Mouse (Mus musculus) kidney, embryonic 16.5 days (tissue): ENCODE data around the gene Btbd18. TPM values are rescaled to one million over a fixed set of nuclear protein-coding genes. Genes with fewer than 3 reads are reported as not detected.

Source experiments
- ATAC-seq: fragments of 200-750 bp; cut with Nextera tagmentation; 2 replicates; pipeline ENCODE4 v1.8.0; 2017; ENCODE audit warnings: moderate TSS enrichment; ENCODE audit not compliant: low FRiP score, low TSS enrichment
- H3K27ac ChIP-seq: fragments of 300-500 bp; sonication (generic); 2 replicates; pipeline ENCODE4 v1.5.1; 2014; ENCODE audit warnings: low read length
- H3K27me3 ChIP-seq: fragments of 300-500 bp; sonication (generic); 2 replicates; pipeline ENCODE4 v1.6.1; 2014; ENCODE audit warnings: low read length, control low read depth, mixed read lengths; ENCODE audit not compliant: insufficient read depth
- H3K36me3 ChIP-seq: fragments of 300-500 bp; sonication (generic); 2 replicates; pipeline ENCODE4 v1.6.1; 2014; ENCODE audit warnings: low read length, control low read depth, mixed read lengths; ENCODE audit not compliant: insufficient read depth
- H3K4me1 ChIP-seq: fragments of 300-500 bp; sonication (generic); 2 replicates; pipeline ENCODE4 v1.6.1; 2014; ENCODE audit warnings: low read length, control low read depth, mixed read lengths; ENCODE audit not compliant: insufficient read depth
- H3K4me2 ChIP-seq: fragments of 300-500 bp; sonication (generic); replicated peaks from 2 replicates; pipeline ENCODE4 v1.6.1; 2014; ENCODE audit warnings: low read depth, low read length
- H3K4me3 ChIP-seq: fragments of 300-500 bp; sonication (generic); 2 replicates; pipeline ENCODE4 v1.5.1; 2014; ENCODE audit warnings: mild to moderate bottlenecking, low read length
- H3K9ac ChIP-seq: fragments of 300-500 bp; sonication (generic); replicated peaks from 2 replicates; pipeline ENCODE4 v1.6.1; 2014; ENCODE audit warnings: low read length
- H3K9me3 ChIP-seq: fragments of 300-500 bp; sonication (generic); 2 replicates; pipeline ENCODE4 v1.6.1; 2016; ENCODE audit warnings: low read length, control low read depth
- WGBS: fragments of 180-500 bp; shearing (Covaris S2); extraction: QIAGEN DNeasy Blood & Tissue Kit; methylation state at CpG from one replicate; pipeline ENCODE4 v1.1.7; 2014; 5-methylcytosine and 5-hydroxymethylcytosine counted together
- polyA plus RNA-seq: library from polyadenylated mRNA; unstranded; fragments of >200 nt; fragmentation: Nextera tagmentation; extraction: Ambion mirVana; gene quantifications from 2 replicates; pipeline ENCODE4 v1.2.1, GENCODE M21; 2015

Gene Btbd18
- polyA plus RNA-seq = 0.14 and 0.22 TPM in 2 replicates

- no peak within 1 kb of the TSS for H3K9ac ChIP-seq
- H3K27ac ChIP-seq = no peak within 1 kb of the TSS
- no peaks in the 10 kb centered on the region for H3K27me3 ChIP-seq
- H3K4me3 ChIP-seq = no peak within 1 kb of the TSS
- H3K4me2 ChIP-seq = no peak within 1 kb of the TSS
- no peaks in the 10 kb centered on the region for H3K9me3 ChIP-seq
- no peak for ATAC-seq
- H3K4me1 ChIP-seq = no peaks in the 10 kb centered on the region
- H3K36me3 ChIP-seq = no peaks in the 10 kb centered on the region
- WGBS = 95% methylated on average over 32 of the region's 32 CpGs
These were observed at the start of gene Btbd18 for GRCm38 (mm10) chr2:84658806-84659205. Btbd18 (plus strand) TSS chr2:84659079.

DNA sequence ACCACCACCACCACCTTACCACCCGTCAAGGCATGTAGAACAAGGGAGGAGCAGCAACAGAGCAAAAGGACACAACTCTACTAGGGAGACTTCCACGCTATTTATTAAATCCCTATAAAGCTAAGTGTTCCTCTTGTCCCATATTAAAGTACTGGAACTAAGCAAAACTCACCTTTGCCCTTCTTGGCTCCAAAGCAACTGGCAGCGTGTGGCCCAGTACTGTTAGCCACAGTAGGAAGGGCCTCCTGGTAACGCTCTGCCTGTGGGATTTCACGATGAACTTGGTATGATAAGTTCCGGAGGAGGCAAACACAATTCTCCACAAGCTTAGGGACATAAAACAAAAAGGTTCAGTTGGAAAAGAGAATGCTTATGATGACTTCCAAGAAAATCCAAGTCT lies 46.1 kb upstream of the Btbd18 start:
- no peak for ATAC-seq
- no peak overlapping the region for H3K9ac ChIP-seq
- no peak overlapping the region for H3K4me3 ChIP-seq
- no peak overlapping the region for H3K27ac ChIP-seq
- peaks cover 80% of the 10 kb centered on the region for H3K36me3 ChIP-seq
- H3K27me3 ChIP-seq = no peaks in the 10 kb centered on the region
- H3K4me2 ChIP-seq = no peak overlapping the region
- WGBS = 95% methylated on average over 6 of the region's 6 CpGs
- no peaks in the 10 kb centered on the region for H3K4me1 ChIP-seq
- H3K9me3 ChIP-seq = no peaks in the 10 kb centered on the region

DNA sequence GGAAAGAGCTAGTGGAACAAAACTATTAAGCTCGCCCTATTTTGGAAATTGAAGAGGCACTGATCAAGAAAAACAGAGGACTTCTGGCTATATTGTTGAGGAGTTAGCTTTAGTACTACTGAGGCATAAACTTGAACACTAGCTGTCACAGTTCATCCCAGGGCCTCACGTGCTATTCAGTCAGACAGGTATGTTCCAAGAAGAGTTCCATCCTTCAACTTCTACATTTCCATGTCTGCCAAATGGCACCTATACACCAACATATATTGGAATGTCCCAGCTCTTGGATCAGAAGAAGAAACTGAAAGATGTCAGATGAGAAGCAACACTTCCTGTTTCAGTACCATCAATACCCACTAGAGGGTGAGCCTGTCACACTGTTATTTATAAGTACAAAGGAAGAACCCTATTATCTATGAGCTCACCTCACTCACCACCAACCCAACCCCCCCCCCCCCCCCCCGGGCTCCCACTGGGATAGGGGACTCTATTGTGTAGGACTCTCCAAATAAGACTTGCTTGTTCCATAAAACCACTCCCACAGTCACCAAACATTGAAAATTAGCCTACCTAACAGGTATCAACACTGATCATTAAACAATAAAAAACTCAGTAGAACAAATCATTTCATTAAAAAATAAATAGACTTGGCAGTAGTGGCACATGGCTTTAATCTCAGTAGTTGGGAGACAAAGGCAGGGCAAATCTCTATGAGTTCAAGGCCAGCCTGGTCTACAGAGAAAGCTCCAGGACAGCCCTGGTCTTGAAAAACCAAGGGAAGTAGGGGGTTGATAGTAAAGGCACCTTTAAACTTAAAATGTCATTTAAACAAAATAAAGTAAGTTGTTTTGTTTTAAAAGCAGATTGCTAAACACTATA lies 41.0 kb upstream of the Btbd18 start:
- H3K4me2 ChIP-seq = no peak overlapping the region
- no peak overlapping the region for H3K27ac ChIP-seq
- WGBS = 68% methylated on average over 3 of the region's 3 CpGs
- H3K36me3 ChIP-seq = peaks cover 60% of the 10 kb centered on the region
- H3K27me3 ChIP-seq = no peaks in the 10 kb centered on the region
- no peak overlapping the region for H3K9ac ChIP-seq
- H3K9me3 ChIP-seq = no peaks in the 10 kb centered on the region
- ATAC-seq = 0 out of 2 replicates have a peak, but pooled peaks have one; percentile 35
- H3K4me1 ChIP-seq = no peaks in the 10 kb centered on the region
- H3K4me3 ChIP-seq = no peak overlapping the region

- H3K27me3 ChIP-seq = no peaks in the 10 kb centered on the region
- WGBS = 63% methylated on average over 2 of the region's 2 CpGs
- peaks cover 50% of the 10 kb centered on the region for H3K36me3 ChIP-seq
- no peak overlapping the region for H3K4me2 ChIP-seq
- H3K4me3 ChIP-seq = no peak overlapping the region
- no peak for ATAC-seq
- H3K9me3 ChIP-seq = no peaks in the 10 kb centered on the region
- H3K9ac ChIP-seq = no peak overlapping the region
- H3K27ac ChIP-seq = peak overlapping the region; percentile 26
- H3K4me1 ChIP-seq = no peaks in the 10 kb centered on the region; the same call in 1 of the 2 replicates
These were observed 40.0 kb upstream of the Btbd18 start for GRCm38 (mm10) chr2:84618914-84619313.

GRCm38 (mm10) chr2:84619646-84620340 lies 39.1 kb upstream of the Btbd18 start:
- Histone ChIP-seq H3K4me2 (no peak overlapping the region), H3K36me3 (peaks cover 49% of the 10 kb centered on the region), H3K27ac (no peak overlapping the region), H3K4me3 (no peak overlapping the region), H3K4me1 (no peaks in the 10 kb centered on the region; the same call in 1 of the 2 replicates), H3K27me3 (no peaks in the 10 kb centered on the region), H3K9ac (no peak overlapping the region), H3K9me3 (no peaks in the 10 kb centered on the region)
- ATAC-seq = no peak
- 94% methylated on average over 21 of the region's 21 CpGs for WGBS

GRCm38 (mm10) chr2:84622668-84623067 lies 36.2 kb upstream of the Btbd18 start:
- peaks cover 12% of the 10 kb centered on the region for H3K4me1 ChIP-seq
- H3K36me3 ChIP-seq = peaks cover 30% of the 10 kb centered on the region
- H3K27me3 ChIP-seq = no peaks in the 10 kb centered on the region
- H3K9me3 ChIP-seq = no peaks in the 10 kb centered on the region
- ATAC-seq = no peak
- 79% methylated on average over 2 of the region's 2 CpGs for WGBS
- no peak overlapping the region for H3K9ac ChIP-seq
- no peak overlapping the region for H3K27ac ChIP-seq
- H3K4me2 ChIP-seq = no peak overlapping the region
- no peak overlapping the region for H3K4me3 ChIP-seq

GRCm38 (mm10) chr2:84623428-84624119 lies 35.3 kb upstream of the Btbd18 start:
- peaks cover 17% of the 10 kb centered on the region for H3K4me1 ChIP-seq
- no peak overlapping the region for H3K4me3 ChIP-seq
- H3K27me3 ChIP-seq = no peaks in the 10 kb centered on the region
- WGBS = 90% methylated on average over 3 of the region's 3 CpGs
- ATAC-seq = no peak
- no peaks in the 10 kb centered on the region for H3K9me3 ChIP-seq
- H3K4me2 ChIP-seq = no peak overlapping the region
- H3K9ac ChIP-seq = no peak overlapping the region
- H3K27ac ChIP-seq = no peak overlapping the region
- peaks cover 30% of the 10 kb centered on the region for H3K36me3 ChIP-seq

- 95% methylated on average over 17 of the region's 17 CpGs for WGBS
- no peak overlapping the region for H3K27ac ChIP-seq
- 0 out of 2 replicates have a peak, but pooled peaks have one; percentile 25 for ATAC-seq
These were observed 34.7 kb upstream of the Btbd18 start for GRCm38 (mm10) chr2:84624201-84624600.

GRCm38 (mm10) chr2:84626366-84626975 lies 32.4 kb upstream of the Btbd18 start:
- Histone ChIP-seq H3K4me3 (no peak overlapping the region), H3K9ac (no peak overlapping the region), H3K4me1 (peaks cover 22% of the 10 kb centered on the region), H3K9me3 (no peaks in the 10 kb centered on the region), H3K27ac (peak overlapping the region; percentile 8; the same call in 1 of the 2 replicates), H3K27me3 (no peaks in the 10 kb centered on the region), H3K36me3 (peaks cover 8% of the 10 kb centered on the region), H3K4me2 (no peak overlapping the region)
- ATAC-seq = peak; percentile 8; the same call in 1 of the 2 replicates
- WGBS = 53% methylated on average over 7 of the region's 7 CpGs

More at GRCm38 (mm10) chr2:84624201-84624600, 34.7 kb upstream of the Btbd18 start:
- Histone ChIP-seq H3K4me3 (no peak overlapping the region), H3K36me3 (peaks cover 27% of the 10 kb centered on the region), H3K9ac (no peak overlapping the region), H3K27me3 (no peaks in the 10 kb centered on the region), H3K4me2 (no peak overlapping the region), H3K9me3 (no peaks in the 10 kb centered on the region), H3K4me1 (peaks cover 20% of the 10 kb centered on the region)
